Mouse (Mus musculus): Measurements from ENCODE around the gene Krit1.
"Not testable (repeated sequence)": the region's sequence is repeated elsewhere in the genome, so short reads cannot be mapped to it uniquely, and the experiment has no call there.

The Krit1 gene

DNA sequence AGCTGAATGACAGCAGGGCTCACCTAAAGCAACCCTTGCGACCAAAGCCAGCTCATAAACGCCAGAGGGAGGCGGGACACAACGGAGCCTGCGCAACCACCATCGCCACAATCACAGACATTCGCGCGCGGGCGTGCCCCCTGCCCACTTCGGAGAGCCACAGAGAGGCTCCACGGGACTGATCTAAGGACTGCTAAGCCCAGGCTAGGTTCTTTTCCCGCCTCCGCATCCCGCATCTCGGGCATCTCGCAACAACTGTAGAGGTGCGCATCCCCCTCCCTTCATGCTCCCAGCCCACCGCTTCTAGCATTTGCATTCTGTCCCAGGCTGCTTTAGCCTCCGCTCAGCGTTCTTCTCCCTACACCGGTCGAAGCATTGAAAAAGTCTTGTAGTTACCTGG, 42.0 kb downstream of the Krit1 start, which contains the start of gene Lrrd1:
TSS of gene Lrrd1 (plus strand) at position 148 of the 400 bp plus-strand sequence.
- ChIA-PET CTCF (no interaction called here), POLR2A (interaction anchor here in 1 of 4 experiments (0.9 to 1.3 kb wide), 2 partner anchors 15 to 26 kb away, joined by 3 to 4 read pairs; no protein-coding TSS in a partner anchor)

DNA sequence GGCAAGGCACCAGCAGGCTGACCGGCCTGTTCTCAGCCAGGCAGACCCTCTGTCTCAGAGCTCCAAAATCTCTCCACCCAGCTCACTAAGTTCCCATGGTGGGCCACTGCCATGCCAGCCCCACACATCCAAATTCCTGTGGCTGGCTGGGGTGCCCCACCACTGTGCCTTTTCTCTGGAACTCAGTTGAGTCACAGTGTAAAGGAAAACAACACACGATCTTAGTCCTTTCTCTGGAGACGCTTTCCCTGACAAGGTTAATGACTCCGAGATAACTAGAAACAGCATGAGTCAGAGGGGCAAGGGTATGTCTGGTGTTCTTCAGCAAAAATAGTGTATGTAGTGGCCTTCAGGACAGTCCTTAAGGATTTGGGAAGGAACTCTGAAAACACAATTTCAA, 67.2 kb downstream of the Krit1 start:
- ChIA-PET POLR2A (interaction anchor here in 1 of 4 experiments (2.2 kb wide), 1 partner anchor 10 kb away, joined by 5 read pairs; no protein-coding TSS in a partner anchor), CTCF (no interaction called here)

DNA sequence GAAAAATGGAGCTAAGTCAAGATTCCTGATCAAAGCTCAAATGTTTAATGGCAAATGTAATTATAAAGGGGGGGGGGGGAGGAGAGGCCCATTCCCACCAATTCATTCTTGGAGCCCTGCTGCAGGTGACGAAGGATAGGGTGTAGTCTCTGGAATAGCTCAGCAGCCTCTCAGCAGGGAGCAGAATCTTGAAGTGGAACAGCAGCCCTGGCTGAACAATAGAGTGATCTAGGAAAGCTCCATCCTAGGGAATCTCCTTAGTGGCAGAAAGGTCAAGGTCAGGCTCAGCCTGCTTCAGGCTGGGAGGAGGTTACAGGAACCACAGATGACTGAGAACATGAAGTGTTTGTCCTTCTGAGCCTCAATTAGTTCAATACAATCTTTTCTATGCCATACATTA, 69.4 kb downstream of the Krit1 start:
- ChIA-PET POLR2A (interaction anchor here (0.6 to 2.2 kb wide), 23 partner anchors 8 to 884 kb away, joined by 3 to 10 read pairs (median 3); partner anchors contain the start of genes Krit1 (in 4 of the 4), Ankib1 (in 1 of the 4), Pex1 (in 1 of the 4) and Rbm48 (in 1 of the 4)), CTCF (interaction anchor here in 2 of 4 experiments (0.7 kb wide), 2 partner anchors 238 to 239 kb away, joined by 3 to 6 read pairs; no protein-coding TSS in a partner anchor)

DNA sequence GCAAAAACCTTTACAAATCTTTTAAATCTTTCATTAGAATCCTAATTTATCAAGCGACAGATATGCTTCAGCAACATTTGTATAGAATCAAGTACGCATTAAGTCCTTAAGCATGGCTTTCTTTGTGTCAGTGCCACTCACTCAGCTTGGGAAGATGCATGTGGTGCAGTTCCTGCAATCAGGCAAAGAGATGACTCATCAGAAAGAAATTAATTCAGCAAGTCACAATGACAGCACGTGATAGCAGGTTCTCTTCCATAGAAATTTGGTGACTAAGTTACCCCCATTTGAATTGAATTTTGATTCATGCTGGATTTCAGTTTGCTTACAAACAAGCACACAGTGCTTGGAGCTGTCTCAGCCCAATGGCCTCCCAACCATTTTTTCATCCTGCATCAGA, 70.5 kb downstream of the Krit1 start:
- POLR2A ChIA-PET = interaction anchor here in 3 of 4 experiments (0.7 to 2.1 kb wide), 3 partner anchors 41 to 226 kb away, joined by 3 to 10 read pairs (median 3); no protein-coding TSS in a partner anchor

DNA sequence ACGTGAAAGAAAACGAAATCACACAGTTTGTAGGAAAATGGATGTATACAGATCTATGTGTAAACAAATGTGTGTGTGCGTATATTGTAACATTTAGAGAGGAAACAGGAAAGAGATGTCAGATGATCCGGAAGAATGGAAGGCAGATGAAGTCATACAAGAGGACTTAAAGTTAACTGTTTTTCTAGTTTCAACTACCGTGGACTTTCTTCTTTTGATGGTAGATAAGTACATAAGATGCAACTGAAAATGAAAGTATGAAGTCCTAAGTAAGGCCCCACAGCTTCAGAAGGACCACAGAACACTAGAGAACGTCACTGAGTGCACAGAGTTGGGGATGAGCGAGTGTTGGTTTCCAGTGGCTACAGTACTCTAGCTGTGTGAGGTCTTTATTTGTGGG, 83.9 kb downstream of the Krit1 start:
- CTCF ChIA-PET, POLR2A ChIA-PET: not testable (repeated sequence)

More for the DNA sequence above, 70.5 kb downstream of the Krit1 start:
- CTCF ChIA-PET = no interaction called here

DNA sequence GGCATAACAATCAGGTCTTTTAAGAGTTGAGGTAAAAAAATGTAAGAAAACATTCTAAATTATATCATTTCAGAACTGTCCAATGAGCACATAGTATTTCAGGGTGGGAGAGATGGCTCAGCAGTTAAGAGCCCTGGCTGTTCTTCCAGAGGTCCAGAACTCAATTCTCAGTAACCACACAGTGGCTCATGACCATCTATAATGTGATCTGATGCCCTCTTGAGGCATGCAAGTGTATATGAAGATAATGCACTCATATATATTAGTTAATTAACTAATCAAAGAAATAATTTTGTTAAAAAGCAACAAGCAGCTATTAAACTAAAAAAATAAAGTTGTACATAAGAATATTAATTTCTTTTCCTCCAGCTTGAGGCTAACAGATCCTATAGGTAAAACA, 86.2 kb downstream of the Krit1 start:
- CTCF ChIA-PET = interaction anchor here in 1 of 4 experiments (0.6 kb wide), 1 partner anchor 374 kb away, joined by 8 read pairs; no protein-coding TSS in a partner anchor
- POLR2A ChIA-PET = no interaction called here

DNA sequence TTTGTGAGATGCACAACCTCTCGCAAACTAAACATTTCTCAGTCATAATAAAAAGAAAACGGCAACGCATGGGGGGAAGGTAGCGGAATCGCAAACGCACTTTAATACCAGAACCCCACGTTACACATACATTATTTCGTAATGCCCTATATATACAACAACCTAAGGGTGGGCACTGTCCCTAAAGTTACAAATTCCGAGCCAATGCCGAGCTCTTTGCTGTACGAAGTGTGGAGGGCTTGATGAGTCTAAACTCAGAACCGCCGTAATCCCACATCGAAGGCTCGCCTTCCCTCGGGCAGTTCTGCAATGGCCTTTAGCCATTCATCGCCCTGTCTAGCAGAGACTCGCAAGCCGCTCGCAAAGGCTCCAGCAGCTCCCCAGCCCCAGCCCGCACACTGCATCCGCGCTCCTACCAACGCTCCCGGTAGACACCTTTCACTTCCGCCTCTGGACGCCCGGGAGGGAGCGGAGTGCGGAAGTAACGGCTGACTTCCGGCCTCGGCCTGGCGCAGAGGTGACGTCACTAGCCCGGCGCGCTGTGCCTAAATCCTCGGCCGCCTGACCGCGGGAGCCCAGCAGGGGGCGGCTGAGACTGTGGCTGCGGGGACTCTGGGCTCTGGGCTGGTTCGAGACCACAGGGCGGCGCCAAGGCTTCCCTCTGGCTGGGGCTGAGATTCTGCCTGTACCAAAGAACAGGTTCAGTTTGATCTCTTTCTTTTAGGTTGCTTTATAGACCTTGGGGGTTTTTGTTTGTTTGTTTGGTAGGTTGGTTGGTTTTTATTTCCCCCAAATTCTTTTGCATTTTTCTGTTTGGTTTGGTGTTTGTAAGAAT, 90.7 kb downstream of the Krit1 start, which contains the start of gene Mterf1a:
TSS of gene Mterf1a (minus strand) at position 475 of the 835 bp plus-strand sequence.
- POLR2A ChIA-PET, CTCF ChIA-PET: not testable (repeated sequence)

DNA sequence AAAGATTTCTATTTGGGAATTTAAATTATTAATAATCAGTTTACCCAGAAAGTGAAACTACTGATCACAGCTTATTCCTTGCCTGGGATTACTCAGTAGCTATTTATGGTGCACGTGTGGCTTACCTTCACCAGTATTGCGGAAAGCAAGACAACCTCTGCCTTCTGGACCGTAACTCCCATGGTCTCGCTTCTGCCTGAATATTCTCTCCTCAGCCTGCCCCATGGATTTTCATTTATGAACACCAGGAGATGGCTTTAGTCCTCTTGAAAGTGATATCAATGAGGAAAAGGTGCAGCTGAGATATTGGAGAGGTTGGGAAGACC, 91.3 kb downstream of the Krit1 start:
- CTCF ChIA-PET, POLR2A ChIA-PET: not testable (repeated sequence)

All from embryonic stem cell, embryonic (primary cell).